Mouse (Mus musculus): Measurements from ENCODE around the gene Nphp4.

DNA sequence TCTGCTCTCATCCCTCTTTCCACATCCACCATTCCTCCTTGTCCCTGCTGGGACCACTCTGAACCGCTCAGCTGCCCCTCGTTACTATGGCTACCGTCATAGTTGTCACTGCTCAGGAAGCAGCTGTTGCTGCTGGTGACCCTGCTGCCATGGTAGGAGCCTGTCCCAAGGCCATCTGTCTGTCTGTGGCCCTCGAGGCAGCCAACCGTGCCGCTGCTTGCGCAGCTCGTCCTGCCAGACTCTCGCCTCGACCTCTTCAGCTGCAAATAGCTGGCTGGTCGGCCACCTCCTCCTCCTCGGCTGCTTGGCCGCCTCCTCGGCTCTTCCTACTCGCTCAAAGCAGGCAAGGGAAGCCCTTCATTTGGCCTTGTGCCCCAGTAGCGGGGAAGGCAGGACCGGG, 81.7 kb downstream of the Nphp4 start:
- TF ChIP-seq TAL1 (IDR thresholded peaks at IDR 0.05; ENCODE audit: low read length) (no peak), GATA1 (IDR thresholded peaks at IDR 0.05; ENCODE audit: low read length) (no peak)
